Mouse (Mus musculus): ENCODE data around the gene Nktr. TPM values are rescaled to one million over a fixed set of nuclear protein-coding genes. Genes with fewer than 3 reads are reported as not detected.

The Nktr gene
- total and polyA plus RNA-seq, 3 experiments = 25.0 to 83.7 (median 54.2) TPM

Other genes starting within 250 kb of the Nktr start
- gene Cck, start 223.5 kb upstream of the Nktr start, total RNA-seq (2021) = 1 to 10 TPM in 1 of 2 experiments, not detected in 1; 1.2 TPM
- 1.3 and 4.0 TPM in 2 replicates for gene Cck, start 223.5 kb upstream of the Nktr start, polyA plus RNA-seq (2012; rRNA removed)
- gene Lyzl4, start 77.1 kb upstream of the Nktr start, total RNA-seq (2021) = not detected
- gene Lyzl4, start 77.1 kb upstream of the Nktr start, polyA plus RNA-seq (2012; rRNA removed) = 0.10 and 0.11 TPM in 2 replicates
- 1 to 10 TPM in 1 of 2 experiments, under 1 TPM in 1; 0.81 to 1.3 TPM for gene Vipr1, start 76.5 kb upstream of the Nktr start, total RNA-seq (2021)
- gene Vipr1, start 76.5 kb upstream of the Nktr start, polyA plus RNA-seq (2012; rRNA removed) = 0.51 and 0.61 TPM in 2 replicates
- 1 to 10 TPM; 5.0 to 5.4 TPM for gene Sec22c, start 13.7 kb upstream of the Nktr start, total RNA-seq (2021)
- gene Sec22c, start 13.7 kb upstream of the Nktr start, polyA plus RNA-seq (2012; rRNA removed) = 10.1 TPM in 2 replicates
- gene Ss18l2, start 8.8 kb upstream of the Nktr start, total RNA-seq (2021) = 10 to 100 TPM; 45.8 to 47.7 TPM
- gene Ss18l2, start 8.8 kb upstream of the Nktr start, polyA plus RNA-seq (2012; rRNA removed) = 18.6 and 20.3 TPM in 2 replicates
- 10 to 100 TPM; 26.6 to 49.7 TPM for gene Zfp651, start 40.2 kb downstream of the Nktr start, total RNA-seq (2021)
- 36.6 and 51.5 TPM in 2 replicates for gene Zfp651, start 40.2 kb downstream of the Nktr start, polyA plus RNA-seq (2012; rRNA removed)
- not detected for gene Klhl40, start 58.4 kb downstream of the Nktr start, total RNA-seq (2021)
- not detected in 2 replicates for gene Klhl40, start 58.4 kb downstream of the Nktr start, polyA plus RNA-seq (2012; rRNA removed)
- not detected for gene Hhatl, start 73.3 kb downstream of the Nktr start, total RNA-seq (2021)
- gene Hhatl, start 73.3 kb downstream of the Nktr start, polyA plus RNA-seq (2012; rRNA removed) = 0.13 and 0.17 TPM in 2 replicates
- gene Ccdc13, start 120.3 kb downstream of the Nktr start, total RNA-seq (2021) = 1 to 10 TPM in 1 of 2 experiments, under 1 TPM in 1; 0.63 to 1.0 TPM
- 0.26 and 1.2 TPM in 2 replicates for gene Ccdc13, start 120.3 kb downstream of the Nktr start, polyA plus RNA-seq (2012; rRNA removed)
- gene Higd1a, start 139.2 kb downstream of the Nktr start, total RNA-seq (2021) = 100 to 1,000 TPM in 1 of 2 experiments, 10 to 100 TPM in 1; 44.6 to 103 TPM
- gene Higd1a, start 139.2 kb downstream of the Nktr start, polyA plus RNA-seq (2012; rRNA removed) = 15.4 and 20.8 TPM in 2 replicates
- gene Ackr2, start 179.2 kb downstream of the Nktr start, total RNA-seq (2021) = 1 to 10 TPM; 1.2 to 1.4 TPM
- 0.77 and 0.92 TPM in 2 replicates for gene Ackr2, start 179.2 kb downstream of the Nktr start, polyA plus RNA-seq (2012; rRNA removed)
- under 1 TPM; 0.48 to 0.84 TPM for gene Cyp8b1, start 197.1 kb downstream of the Nktr start, total RNA-seq (2021)
- 0.32 and 1.00 TPM in 2 replicates for gene Cyp8b1, start 197.1 kb downstream of the Nktr start, polyA plus RNA-seq (2012; rRNA removed)
- 1 to 10 TPM in 1 of 2 experiments, under 1 TPM in 1; 0.78 to 1.6 TPM for gene Fam198a, start 231.8 kb downstream of the Nktr start, total RNA-seq (2021)
- gene Fam198a, start 231.8 kb downstream of the Nktr start, polyA plus RNA-seq (2012; rRNA removed) = 0.87 and 1.5 TPM in 2 replicates